Mouse (Mus musculus): ENCODE data around the gene Fbp1. TPM values are rescaled to one million over a fixed set of nuclear protein-coding genes. Genes with fewer than 3 reads are reported as not detected.
"Not testable (repeated sequence)": the region's sequence is repeated elsewhere in the genome, so short reads cannot be mapped to it uniquely, and the experiment has no call there.

Fbp1 gene
- polyA plus RNA-seq (2015; fragmentation: Nextera tagmentation; extraction: Ambion mirVana): 15.4 and 18.0 TPM in 2 replicates

DNA sequence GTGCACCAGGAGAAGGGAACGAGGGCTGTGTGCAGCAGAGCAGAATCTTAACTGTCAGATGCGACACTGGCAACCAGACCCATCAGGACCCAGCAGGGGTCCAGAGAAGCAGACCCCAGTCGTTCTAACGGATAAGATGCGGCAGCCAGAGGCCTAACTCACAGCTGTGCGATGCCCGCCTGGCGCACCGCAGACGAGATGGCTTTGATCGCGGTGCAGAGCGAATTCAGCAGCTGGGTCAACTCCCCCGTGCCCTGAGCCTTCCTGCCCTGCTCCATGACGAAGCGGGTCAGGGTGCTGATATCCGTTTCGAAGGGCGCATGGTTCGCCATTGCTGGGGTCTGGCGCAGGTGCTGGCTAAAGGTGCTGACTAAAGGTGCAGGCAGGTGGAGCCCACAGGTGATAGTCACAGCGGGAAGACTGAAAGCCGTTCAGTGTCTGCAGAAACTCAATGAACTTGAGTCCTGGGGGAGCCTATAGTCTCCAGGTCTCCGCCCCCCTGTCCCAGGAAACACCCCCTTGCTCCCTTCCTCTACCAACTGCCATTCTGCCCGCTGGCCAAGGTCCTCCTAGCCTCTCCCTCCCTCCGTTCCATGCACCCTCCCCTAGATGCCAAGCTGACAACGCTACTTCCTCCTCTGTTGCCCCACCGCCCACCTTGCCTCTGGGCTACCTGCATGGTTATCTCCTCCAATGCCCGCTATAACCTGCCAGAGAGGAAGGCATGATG, at the start of gene Fbp1:
Gene Fbp1, minus strand, starts transcription at position 571 of the 730 bp plus-strand sequence.
- DNase-seq (ENCODE audit: low spot score): peak; percentile 72

DNA sequence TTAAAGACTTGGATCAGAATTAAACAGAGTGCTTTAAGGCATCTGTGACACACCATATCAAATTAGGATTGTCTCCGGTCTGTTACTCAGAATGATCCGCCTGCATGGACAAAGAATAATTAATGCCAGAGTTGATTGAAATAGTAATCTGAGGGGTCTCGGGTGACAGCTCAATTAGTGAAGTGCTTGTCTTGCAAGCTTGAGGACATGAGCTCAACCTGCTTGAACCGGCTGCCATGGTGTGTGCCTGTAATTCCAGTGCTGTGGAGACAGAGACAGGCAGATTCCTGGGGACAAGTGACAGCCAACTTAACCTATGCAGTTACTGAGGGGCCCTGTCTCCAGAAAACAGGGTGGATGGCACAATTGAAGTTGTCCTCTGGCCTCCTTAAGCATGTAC, 44.4 kb upstream of the Fbp1 start:
- DNase-seq (ENCODE audit: low spot score): no peak

DNA sequence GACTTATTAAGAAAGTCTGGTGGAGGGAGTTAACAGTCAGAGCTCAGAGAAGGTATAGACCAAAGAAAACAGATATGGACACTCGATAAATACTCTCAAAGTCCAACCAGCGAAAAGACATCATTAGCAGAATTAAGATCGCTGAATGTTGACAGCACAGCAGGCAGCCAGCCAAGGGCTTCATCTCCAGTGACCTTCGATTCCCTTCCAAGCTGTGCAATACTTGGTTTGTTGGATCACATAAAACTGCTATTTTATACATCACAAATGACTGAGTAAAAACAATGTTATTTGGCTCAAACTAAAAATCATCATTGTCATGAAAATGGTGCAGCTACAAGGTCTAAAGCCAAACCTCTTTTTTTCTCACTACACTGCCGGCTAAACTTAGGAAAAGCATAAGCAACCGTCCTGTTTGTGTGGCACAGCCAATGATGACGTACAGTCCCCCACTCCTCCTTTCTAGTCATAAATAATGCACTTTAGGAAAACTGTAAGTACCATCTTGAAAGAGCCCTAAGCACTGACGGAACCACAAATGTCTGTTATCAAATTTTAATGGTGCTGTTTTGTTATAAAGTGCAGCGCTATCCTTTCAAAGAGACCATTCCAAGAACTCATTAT, 41.8 kb upstream of the Fbp1 start:
- no peak for DNase-seq (ENCODE audit: low spot score)

DNA sequence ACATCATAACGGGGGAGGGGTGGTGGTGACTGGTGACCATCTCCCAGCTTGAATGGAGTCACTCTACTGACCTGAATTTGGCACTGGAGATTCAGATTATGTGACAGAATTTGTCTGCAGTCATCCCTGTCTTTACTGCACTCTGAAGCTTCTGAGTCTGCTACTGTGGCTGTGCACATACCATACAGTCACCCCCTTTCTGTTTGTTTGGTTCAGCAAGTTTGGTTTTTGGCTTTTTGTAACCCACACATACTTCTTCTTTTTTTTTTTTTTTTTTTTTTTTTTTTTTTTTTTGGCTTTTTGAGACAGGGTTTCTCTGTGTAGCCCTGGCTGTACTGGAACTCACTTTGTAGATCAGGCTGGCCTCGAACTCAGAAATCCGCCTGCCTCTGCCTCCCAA, 41.1 kb upstream of the Fbp1 start:
- DNase-seq (ENCODE audit: low spot score): not testable (repeated sequence)

DNA sequence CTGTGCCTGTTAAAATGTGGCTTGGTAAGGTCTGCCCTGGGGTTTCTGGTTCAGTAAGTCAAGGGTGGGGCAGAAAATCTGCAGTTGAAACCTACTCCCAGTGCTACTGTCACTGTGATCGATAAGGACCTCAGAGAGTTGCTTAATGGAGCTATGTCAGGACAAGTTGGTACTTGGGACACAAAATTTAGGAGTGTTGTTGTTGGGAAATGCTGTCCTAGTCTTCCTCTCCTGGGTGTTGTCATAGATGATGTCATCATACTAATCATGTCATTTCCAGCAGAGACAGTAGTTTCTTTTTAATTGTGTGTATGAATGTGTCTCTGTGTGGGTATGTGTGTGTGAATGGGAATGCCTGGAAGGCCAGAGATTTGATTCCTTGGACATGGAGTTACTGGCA, 39.4 kb upstream of the Fbp1 start:
- DNase-seq (ENCODE audit: low spot score): no peak

DNA sequence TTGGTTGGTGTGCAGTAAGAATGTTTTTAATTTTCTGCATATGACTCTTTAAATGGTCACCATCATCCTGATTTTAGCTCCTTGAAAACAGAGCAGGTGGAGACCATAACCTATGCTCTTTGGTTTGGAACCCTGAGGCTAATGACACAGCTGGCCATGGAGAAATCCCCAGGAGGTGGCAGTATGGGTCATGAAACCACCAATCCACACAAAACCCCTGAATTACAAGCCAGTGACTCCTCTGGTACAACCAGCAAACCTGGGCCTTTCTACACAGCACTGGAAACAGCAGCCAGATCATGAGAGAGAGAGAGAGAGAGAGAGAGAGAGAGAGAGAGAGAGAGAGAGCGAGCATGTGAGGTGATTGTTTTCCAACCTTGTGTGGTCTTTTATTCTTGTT, 38.4 kb upstream of the Fbp1 start:
- peak; percentile 59 for DNase-seq (ENCODE audit: low spot score)

DNA sequence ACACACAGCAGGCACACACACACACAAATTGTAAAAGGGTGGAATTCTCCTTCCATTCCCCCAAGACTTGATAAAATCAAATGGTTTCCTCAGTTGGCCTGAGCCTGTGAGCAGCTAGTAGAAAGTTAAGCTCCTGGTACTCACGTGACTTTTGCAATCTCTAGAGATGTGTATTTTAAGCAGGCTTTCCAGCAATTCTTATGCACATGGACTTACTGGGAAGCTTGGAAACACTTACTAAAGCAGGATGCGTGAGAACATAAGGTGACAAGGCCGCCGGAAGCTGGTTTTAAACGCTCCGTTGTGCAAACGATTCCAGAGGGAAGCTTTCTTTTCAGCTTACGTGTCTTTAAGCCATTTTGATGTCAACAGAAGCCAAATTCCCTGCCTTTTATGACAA, 35.1 kb upstream of the Fbp1 start:
- DNase-seq (ENCODE audit: low spot score): no peak

DNA sequence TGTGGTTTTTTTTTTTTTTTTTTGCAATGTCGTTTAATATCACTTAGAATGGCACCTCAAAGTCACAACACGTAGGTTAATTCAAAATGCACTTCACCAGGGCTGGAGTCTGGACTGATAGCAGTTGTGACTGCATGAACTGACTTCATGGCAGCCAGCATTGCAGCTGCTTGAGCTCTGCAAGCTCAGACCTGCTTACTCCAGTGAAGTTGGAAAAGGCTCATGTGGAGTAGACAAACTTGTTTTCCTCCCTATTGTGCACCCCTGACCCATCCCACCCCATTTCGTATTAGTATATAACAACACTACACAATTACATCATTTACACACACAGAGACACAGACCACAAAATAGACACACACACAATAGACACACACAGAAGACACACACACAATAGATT, 34.6 kb upstream of the Fbp1 start:
- DNase-seq (ENCODE audit: low spot score): no peak

DNA sequence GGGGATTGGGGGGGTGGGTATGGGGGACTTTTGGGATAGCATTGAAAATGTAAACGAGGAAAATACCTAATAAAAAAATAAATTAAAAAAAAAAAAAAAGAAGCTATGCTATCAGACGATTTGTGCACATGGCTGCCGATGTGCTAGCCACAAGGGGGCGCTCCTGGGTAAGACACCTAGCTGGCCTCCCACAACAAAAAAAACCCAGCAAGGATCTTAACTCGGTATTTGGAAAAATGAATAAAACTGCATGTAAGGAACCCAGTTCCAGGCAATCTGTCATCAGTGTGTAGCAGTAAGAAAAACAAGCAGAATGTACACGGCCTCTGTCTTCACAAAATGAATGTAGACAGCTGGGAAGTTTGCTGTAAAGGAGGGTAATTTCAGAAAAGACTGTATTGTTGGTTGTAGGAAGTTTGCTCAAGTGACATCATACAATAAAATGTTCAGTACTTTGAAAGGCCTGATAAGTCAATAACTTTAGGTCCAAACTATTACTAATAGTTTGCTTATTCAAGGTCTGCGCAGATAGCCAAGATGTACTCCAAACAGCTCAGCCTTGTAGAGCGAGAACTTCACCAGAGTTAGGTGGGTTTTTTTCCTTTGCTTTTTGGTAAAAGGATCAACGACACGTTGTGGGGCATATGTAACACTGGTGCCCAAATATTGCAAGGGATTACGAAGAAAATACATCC, 31.7 kb upstream of the Fbp1 start:
- DNase-seq (ENCODE audit: low spot score): peak; percentile 74

DNA sequence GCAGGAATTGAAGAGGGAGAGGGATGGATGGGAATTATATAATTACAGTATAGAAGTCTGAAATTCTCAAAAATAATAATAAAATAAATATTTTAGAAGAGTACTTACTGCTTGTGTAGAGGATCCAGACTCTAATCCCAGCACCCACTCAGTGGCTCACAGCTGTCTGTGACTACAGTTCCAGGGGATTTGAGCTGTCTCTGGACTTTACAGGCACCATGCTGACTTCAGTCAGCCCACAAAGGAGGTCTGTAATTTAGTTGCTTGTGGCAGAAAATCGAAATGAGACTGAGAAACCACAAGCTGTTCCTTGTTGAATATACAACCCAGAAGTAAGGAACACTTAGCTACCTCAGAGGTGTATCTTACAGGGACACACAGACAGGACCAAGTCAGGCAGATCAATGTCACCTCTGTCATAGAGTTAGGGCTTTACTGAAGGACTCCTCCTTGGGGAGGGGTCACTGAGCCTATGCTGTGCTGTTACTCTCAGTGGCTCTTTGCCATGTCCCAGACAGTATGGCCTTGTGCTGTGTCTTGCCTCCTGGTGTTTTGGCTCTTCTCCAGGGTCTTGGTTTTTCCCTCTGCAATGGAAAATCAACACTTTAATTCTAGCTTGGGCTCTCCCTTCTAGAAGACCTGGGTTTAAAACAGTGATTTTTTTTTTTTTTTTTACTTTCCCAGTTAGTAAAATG, 29.5 kb upstream of the Fbp1 start:
- DNase-seq (ENCODE audit: low spot score): no peak

DNA sequence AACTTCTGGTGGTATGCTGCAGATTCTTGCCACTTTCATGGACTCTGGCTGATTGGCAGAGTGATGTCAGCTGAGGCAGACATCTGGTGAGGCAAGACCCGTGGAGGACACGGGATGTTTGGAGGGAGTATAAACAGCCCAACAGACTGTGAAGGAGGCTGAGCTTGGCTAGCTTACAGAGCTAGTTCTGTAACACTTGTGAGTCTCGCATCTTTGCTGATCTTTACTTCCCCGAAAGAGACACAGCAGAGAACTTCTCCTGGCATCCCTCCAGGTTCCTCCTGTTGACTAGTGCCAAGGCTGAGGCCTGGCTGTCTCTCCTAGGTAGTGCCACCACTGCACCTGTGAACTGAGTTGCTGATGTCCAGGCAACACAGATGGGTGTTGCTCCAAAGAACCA, 28.6 kb upstream of the Fbp1 start:
- DNase-seq (ENCODE audit: low spot score): no peak

DNA sequence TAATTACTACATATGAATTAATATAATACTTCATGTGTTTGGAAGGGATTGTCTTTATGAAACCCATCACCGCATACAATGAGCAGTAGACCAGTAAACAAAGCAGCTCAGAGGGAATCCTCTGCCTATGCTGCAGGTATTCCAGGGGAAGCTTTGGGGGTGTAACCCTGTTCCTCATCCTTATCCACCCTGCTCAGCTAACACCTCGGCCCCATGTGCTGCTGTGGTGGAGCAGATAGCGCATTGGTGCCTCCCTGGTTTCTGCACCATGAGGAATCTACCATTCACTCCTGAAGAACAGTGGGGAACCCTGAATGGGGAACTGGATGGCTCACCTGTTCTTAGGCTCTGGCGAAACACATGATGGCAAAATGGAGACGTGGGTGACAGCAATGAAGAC, 23.5 kb upstream of the Fbp1 start:
- no peak for DNase-seq (ENCODE audit: low spot score)

DNA sequence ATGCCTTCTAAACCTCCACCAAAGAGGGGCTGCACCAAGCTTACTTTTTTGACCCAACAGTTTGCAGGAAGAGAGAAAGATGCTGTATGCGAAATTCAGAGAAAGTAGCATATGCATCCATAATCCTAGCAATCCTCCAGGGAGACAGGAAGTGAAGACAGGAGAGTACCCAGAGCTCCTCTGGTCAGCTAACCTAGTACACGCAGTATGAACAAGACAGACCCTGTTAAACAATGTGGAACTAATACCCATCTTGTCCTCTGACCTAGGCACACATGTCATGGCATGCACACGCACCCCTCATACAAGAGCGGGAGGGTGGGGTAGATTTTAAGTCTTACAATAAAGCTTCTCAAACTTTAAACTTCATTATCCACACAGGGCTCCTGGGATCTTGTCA, 22.1 kb upstream of the Fbp1 start:
- no peak for DNase-seq (ENCODE audit: low spot score)

DNA sequence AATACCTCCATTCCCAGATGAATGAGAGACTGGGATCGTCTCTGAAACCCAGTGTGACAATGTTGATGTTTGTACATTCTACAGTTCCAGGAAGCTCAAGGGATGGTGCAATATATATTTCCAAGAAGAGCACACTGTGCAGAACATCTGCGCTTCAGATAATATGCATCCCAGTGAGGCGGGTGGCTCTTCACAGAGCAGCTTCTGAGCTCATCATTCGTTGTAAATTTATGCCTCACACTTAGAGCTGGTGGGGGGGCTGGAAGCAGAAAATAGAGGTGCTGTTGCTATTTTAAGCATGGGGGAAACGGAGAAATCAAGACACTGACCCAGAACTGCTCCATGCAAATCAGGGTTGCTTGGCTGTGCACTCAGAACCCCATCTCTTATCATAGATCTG, 21.7 kb upstream of the Fbp1 start:
- no peak for DNase-seq (ENCODE audit: low spot score)

DNA sequence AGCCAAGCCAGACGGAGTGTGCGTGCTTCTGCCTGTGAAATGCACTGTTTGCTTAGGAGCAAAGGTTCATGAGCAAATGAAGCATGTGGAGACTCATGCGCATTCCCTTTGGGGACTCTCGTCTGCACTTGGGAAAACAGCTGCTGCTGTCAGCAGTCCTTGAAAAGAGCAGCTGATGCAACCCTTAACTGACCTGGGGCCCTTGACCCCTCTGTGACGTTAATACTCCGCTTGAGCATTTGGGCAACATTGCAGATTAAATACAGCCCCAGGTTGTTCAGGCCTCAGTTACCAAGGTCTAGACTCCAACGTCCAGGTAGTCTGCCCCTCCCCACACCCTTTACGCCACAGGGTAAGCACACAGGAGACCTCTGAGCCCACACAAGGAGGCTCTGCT, 20.1 kb upstream of the Fbp1 start:
- DNase-seq (ENCODE audit: low spot score): no peak

DNA sequence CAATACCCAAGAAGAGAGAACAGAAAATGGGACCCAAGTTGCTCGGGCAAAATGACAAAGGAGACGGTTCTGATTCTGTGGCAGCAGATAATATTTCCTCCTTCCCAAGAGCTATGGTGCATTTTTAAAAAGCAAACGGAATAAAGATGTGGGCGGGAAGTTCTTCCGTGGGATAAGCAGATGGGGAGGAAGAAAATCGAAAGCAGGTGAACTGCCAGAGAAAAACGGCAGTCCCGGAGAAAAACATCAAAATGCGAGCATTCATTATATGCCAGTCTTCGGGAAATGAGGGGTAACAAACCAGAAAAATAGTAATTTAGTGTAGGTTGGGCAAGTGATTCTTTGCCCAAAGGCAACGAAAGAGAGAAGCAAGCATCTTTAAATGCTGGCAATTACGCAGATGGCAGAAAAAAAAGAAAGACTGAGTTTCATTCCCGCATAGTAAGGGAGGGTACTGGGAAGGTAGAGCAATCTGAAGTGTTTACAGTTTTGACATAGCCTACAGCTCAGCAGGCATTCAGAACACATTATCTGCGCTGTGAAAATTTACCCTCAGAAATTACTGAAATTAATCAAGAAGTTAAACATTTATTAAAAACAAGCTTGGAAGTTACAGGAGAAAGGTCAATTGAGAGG, 19.6 kb upstream of the Fbp1 start:
- DNase-seq (ENCODE audit: low spot score): no peak

DNA sequence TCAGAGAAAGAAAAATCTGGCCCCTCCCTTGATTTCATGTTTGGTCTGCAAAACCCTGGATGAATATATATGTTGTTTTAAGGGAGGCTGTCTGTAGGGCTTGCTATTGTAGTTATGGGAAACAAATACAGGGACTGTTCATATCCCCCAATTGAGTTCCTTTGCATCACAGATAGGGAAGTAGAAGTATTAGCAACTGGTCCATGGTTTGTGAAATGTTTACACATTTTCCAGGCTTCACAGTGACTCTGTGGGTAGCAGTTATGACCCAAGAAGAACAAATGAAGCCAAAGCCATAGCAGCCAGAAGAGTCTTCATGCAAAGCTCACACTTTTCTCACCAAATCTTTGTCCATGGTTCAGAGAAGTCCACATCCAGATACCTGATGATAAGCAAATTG, 13.1 kb upstream of the Fbp1 start:
- no peak for DNase-seq (ENCODE audit: low spot score)

DNA sequence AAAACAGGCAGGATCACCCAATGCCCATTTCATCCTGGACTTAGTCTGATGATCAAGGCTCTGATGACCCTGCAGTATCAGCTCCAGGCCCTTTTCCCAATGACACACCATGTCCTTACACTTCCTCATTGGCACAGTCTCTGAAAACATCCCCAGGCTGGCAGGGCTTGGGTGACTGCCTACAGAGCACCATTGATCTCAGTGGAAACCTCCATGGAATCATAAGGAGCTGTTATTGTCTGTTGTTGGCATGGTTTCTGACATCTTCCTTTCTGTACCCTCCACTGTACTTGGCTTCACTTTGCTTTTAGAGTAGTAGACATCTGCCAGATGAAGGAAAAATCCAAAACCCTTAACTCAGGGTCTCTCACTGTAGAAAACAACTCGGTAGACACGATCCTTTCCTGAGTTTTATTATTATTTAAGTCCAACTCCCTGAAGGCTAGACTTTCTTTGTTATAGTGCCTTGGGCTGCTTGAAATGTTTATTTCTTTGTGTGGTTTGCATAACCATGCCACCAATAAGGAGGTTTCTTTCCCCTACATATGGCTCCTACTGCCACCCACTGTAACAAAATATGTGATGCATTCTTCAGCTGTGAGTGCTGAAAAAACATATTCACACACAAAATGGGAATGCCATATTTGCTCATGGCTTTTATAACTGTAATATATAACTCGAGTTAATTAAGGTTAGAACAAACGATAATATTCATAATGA, 10.0 kb upstream of the Fbp1 start:
- DNase-seq (ENCODE audit: low spot score): no peak

DNA sequence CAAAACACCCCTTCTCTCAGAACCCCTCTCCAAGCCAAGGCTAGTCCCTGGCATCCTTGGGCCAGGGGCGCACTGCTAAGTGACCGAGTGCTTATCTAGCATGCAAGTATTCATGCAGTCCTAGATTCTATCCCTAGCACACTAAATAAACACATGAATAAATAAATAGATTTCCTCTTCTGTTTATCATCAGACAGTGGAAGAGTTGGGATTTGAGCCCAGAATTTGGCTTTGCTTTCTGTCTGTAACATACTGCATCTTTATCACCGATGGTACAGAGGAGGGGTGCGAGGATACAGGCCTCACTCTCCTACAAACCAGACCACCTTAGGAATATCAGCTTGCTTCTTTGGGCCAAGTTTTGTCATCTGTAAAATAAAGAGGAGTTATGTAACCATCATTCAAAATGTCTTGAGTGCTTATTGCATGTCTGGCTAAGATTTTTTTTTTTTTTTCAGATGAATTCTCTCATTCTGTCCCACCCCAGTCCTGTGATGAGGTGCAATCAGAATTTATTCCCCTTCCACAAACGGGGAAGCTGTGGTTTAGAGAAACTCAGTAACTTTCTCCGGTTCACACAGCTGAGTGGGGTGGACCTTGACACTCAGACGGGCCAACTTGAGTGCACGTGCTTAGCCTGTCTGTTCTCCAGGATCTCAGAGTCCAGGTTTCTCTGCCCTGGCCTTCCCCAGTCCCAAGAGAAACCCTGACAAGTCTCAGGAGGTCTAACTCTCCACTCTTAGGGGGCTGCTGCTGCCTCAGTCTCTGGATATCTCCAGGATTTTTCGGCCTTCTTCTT, 5.2 kb upstream of the Fbp1 start:
- no peak for DNase-seq (ENCODE audit: low spot score)

DNA sequence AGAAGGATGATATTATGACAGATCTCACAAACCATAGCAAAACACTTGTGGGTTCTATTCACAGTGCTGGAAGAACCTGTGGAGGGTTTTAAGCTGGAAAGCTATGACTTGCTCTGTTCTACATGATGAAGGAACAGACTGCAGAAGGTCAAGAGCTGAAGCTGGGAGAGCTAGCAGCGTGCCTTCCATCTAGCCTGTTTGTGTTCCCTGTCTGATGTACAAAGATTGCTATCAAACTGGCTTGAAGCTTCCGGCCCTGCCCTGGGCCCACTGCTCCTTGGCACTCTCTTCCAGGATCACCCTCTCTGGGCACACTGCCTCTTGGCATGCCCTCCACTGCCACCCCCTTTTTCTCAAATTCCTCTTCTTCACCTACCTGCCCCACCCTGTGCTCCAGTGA, 1.2 kb upstream of the Fbp1 start:
- no peak for DNase-seq (ENCODE audit: low spot score)

All from thymus, postnatal 0 days (tissue).